Mouse (Mus musculus): Measurements from ENCODE around the gene Stim2. TPM values are rescaled to one million over a fixed set of nuclear protein-coding genes. Genes with fewer than 3 reads are reported as not detected.

Stim2 gene
- polyA plus RNA-seq, 1 experiment from 2014 or later, result 11.3 TPM

Other genes starting within 250 kb of the Stim2 start
- gene Tbc1d19, start 188.9 kb upstream of the Stim2 start, polyA plus RNA-seq (2015; fragmentation: Nextera tagmentation; extraction: Ambion mirVana), result 30.2 and 32.1 TPM in 2 replicates

All from heart, embryonic 15.5 days (tissue).